Mouse (Mus musculus): ENCODE measurements around the gene Atg4c. TPM values are rescaled to one million over a fixed set of nuclear protein-coding genes. Genes with fewer than 3 reads are reported as not detected.
A peak's percentile ranks its signal among the peaks of the same experiment; 100 is the strongest.

Atg4c gene
- polyA plus RNA-seq, 1 experiment: 27.6 TPM

GRCm38 (mm10) chr4:99192640-99193039 lies 1.1 kb upstream of the Atg4c start:
- WGBS: 76% methylated on average over 1 of the region's 1 CpGs
- H3K27ac ChIP-seq (ENCODE audit: insufficient read depth, low read length): no peak overlapping the region
- H3K4me3 ChIP-seq (replicated peaks; ENCODE audit: insufficient read depth, low read depth, low read length): no peak overlapping the region
- no peak for DNase-seq
- TF ChIP-seq CTCF (IDR thresholded peaks at IDR 0.05; ENCODE audit: borderline replicate concordance, insufficient read depth, low read depth, low read length) (no peak), POLR2A (IDR thresholded peaks at IDR 0.05; ENCODE audit: borderline replicate concordance, insufficient read depth, low read length) (no peak)
- H3K27me3 ChIP-seq (ENCODE audit: control insufficient read depth, insufficient read depth, low read length): no peaks in the 10 kb centered on the region
- H3K4me1 ChIP-seq (ENCODE audit: control insufficient read depth, insufficient read depth, low read length): peaks cover 3% of the 10 kb centered on the region; the same call in 1 of the 2 replicates

- Histone ChIP-seq H3K4me1 (ENCODE audit: control insufficient read depth, insufficient read depth, low read length) (peaks cover 3% of the 10 kb centered on the region; the same call in 1 of the 2 replicates), H3K27ac (ENCODE audit: insufficient read depth, low read length) (no peak overlapping the region), H3K4me3 (replicated peaks; ENCODE audit: insufficient read depth, low read depth, low read length) (peak overlapping the region; percentile 94), H3K27me3 (ENCODE audit: control insufficient read depth, insufficient read depth, low read length) (no peaks in the 10 kb centered on the region)
- 32% methylated on average over 6 of the region's 6 CpGs for WGBS
- no peak for DNase-seq
- no peak for TF ChIP-seq CTCF (IDR thresholded peaks at IDR 0.05; ENCODE audit: borderline replicate concordance, insufficient read depth, low read depth, low read length)
- TF ChIP-seq POLR2A (IDR thresholded peaks at IDR 0.05; ENCODE audit: borderline replicate concordance, insufficient read depth, low read length): no peak
Observed at GRCm38 (mm10) chr4:99193214-99193613, 520 bp upstream of the Atg4c start.

DNA sequence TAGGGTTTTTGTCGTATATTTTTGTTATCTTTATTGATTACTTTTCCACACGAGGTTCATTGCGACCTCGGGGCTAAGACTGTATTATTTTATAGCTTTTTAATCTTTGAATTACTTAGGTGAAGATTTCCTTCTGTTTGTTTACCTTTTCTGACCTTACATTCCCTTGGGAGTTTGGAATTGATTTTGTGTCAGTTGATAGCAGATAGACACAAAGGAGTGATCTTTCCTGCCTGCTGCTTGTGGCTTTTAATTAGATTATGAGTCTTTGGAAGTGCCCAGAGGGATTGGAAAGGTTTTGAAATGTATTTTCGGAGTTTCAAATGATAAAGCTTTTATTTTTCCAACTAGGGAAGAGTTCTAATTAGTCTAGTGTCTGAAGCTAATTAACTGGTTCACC lies 1.1 kb downstream of the Atg4c start:
- WGBS: 51% methylated on average over 5 of the region's 5 CpGs
- no peak for TF ChIP-seq CTCF (IDR thresholded peaks at IDR 0.05; ENCODE audit: borderline replicate concordance, insufficient read depth, low read depth, low read length)
- no peak for TF ChIP-seq POLR2A (IDR thresholded peaks at IDR 0.05; ENCODE audit: borderline replicate concordance, insufficient read depth, low read length)

DNA sequence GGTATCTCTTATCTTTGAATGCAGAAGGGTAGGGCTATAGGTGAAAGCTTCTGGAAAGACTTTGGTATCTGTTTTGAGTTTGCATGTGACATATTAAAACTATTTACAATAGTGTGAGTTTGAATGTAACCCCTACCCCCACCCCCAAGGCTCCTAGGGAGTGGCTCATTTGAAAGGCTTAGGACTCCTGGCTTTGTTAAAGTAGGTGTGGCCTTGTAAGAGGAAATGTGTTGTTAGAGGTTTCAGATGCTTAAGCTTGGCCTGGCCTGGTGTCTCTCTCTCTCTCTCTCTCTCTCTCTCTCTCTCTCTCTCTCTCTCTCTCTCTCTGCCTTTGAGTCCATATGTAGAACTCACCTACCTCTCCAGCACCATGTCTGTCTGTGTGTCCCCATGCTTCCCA lies 5.0 kb downstream of the Atg4c start:
- Histone ChIP-seq H3K27ac (ENCODE audit: insufficient read depth, low read length) (no peak overlapping the region), H3K4me1 (ENCODE audit: control insufficient read depth, insufficient read depth, low read length) (no peaks in the 10 kb centered on the region), H3K27me3 (ENCODE audit: control insufficient read depth, insufficient read depth, low read length) (no peaks in the 10 kb centered on the region), H3K4me3 (replicated peaks; ENCODE audit: insufficient read depth, low read depth, low read length) (no peak overlapping the region)
- no peak for DNase-seq
- no peak for TF ChIP-seq POLR2A (IDR thresholded peaks at IDR 0.05; ENCODE audit: borderline replicate concordance, insufficient read depth, low read length)
- TF ChIP-seq CTCF (IDR thresholded peaks at IDR 0.05; ENCODE audit: borderline replicate concordance, insufficient read depth, low read depth, low read length): no peak

More for the DNA sequence above, 1.1 kb downstream of the Atg4c start:
- H3K4me1 ChIP-seq (ENCODE audit: control insufficient read depth, insufficient read depth, low read length): peaks cover 3% of the 10 kb centered on the region; the same call in 1 of the 2 replicates
- no peak for DNase-seq
- H3K27me3 ChIP-seq (ENCODE audit: control insufficient read depth, insufficient read depth, low read length): no peaks in the 10 kb centered on the region
- H3K27ac ChIP-seq (ENCODE audit: insufficient read depth, low read length): no peak overlapping the region
- H3K4me3 ChIP-seq (replicated peaks; ENCODE audit: insufficient read depth, low read depth, low read length): peak overlapping the region; percentile 94

DNA sequence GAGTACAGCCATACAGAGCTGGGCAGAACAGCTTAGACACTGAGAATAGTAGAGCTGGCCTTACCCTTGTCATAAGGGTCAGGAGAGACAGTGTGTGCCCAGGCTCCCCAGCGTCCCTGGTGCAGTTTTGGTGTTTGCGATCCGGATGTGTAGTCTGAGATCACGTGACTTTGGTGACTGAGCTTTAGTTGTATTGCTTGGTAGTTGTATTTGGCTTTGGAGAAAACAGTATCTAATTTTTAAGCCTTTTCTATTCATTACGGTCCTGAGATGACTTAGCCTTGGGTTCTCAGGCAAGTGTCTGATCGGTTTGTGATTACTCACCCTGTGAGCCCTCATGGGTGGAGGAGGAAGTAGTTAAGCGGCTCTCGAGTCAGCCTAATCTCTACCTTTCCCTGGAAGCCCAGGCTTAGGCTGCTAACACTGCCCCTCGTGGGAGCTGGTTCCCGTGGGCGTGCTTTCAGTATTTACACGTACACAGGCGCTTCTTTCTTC lies 6.1 kb downstream of the Atg4c start:
- H3K27ac ChIP-seq (ENCODE audit: insufficient read depth, low read length): no peak overlapping the region

DNA sequence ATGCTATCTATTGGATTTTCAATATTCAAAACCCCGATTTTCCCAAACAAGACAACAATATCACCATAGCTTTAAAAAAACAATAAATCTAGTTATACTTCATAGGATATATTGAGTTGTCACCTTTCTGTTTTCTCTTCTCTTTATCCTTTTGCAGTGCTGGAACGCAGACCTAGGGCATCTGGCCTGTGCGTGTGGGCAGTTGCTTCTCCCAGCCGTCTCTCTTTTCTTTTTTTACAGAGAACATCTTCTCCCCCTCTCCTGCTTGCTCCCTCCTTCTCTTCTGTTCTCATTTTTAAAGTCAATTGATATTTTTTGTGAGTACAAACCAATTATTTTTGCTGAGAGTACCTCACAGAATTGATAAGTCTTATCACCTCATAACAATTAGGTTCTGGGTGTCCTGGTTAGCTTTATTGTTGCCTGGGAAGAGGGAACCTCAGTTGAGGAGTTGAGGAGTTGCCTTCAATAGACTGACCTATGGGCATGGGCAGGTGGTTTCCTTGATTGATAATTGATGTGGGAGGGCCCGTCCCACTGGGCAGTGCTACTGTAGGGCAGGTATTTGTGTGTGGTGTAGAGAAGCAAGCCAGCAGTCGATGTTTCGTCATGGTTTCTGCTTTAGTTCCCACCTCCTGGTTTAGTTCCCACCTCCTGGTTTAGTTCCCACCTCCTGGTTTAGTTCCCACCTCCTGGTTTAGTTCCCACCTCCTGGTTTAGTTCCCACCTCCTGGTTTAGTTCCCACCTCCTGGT lies 6.8 kb downstream of the Atg4c start:
- 86% methylated on average over 7 of the region's 7 CpGs for WGBS
- H3K27me3 ChIP-seq (ENCODE audit: control insufficient read depth, insufficient read depth, low read length): no peaks in the 10 kb centered on the region
- TF ChIP-seq POLR2A (IDR thresholded peaks at IDR 0.05; ENCODE audit: borderline replicate concordance, insufficient read depth, low read length) (no peak), CTCF (IDR thresholded peaks at IDR 0.05; ENCODE audit: borderline replicate concordance, insufficient read depth, low read depth, low read length) (no peak)
- no peak overlapping the region for H3K4me3 ChIP-seq (replicated peaks; ENCODE audit: insufficient read depth, low read depth, low read length)
- DNase-seq: no peak
- no peaks in the 10 kb centered on the region for H3K4me1 ChIP-seq (ENCODE audit: control insufficient read depth, insufficient read depth, low read length)
- H3K27ac ChIP-seq (ENCODE audit: insufficient read depth, low read length): no peak overlapping the region

More for the DNA sequence above, 6.1 kb downstream of the Atg4c start:
- Histone ChIP-seq H3K27me3 (ENCODE audit: control insufficient read depth, insufficient read depth, low read length) (no peaks in the 10 kb centered on the region), H3K4me3 (replicated peaks; ENCODE audit: insufficient read depth, low read depth, low read length) (no peak overlapping the region), H3K4me1 (ENCODE audit: control insufficient read depth, insufficient read depth, low read length) (no peaks in the 10 kb centered on the region)
- no peak for DNase-seq
- no peak for TF ChIP-seq CTCF (IDR thresholded peaks at IDR 0.05; ENCODE audit: borderline replicate concordance, insufficient read depth, low read depth, low read length)
- no peak for TF ChIP-seq POLR2A (IDR thresholded peaks at IDR 0.05; ENCODE audit: borderline replicate concordance, insufficient read depth, low read length)
- WGBS: 84% methylated on average over 13 of the region's 13 CpGs

DNA sequence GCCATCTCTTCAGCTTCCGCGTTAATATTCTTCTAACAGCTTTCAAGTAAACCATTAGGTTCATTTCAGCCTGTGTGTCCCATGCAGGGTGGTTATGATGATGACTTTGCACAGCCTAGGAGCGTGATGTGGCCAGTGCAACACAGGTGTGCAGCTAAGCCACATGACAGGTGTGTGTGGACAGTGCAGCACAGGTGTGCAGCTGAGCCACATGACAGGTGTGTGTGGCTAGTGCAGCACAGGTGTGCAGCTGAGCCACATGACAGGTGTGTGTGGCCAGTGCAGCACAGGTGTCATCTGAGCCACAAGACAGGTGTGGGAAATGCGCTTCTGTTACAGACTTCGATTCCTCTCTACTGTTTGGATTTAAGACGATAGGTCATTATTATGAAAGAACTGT lies 12.0 kb downstream of the Atg4c start:
- H3K27me3 ChIP-seq (ENCODE audit: control insufficient read depth, insufficient read depth, low read length): no peaks in the 10 kb centered on the region
- no peak overlapping the region for H3K4me3 ChIP-seq (replicated peaks; ENCODE audit: insufficient read depth, low read depth, low read length)
- H3K4me1 ChIP-seq (ENCODE audit: control insufficient read depth, insufficient read depth, low read length): no peaks in the 10 kb centered on the region
- 95% methylated on average over 6 of the region's 6 CpGs for WGBS
- no peak for DNase-seq
- TF ChIP-seq POLR2A (IDR thresholded peaks at IDR 0.05; ENCODE audit: borderline replicate concordance, insufficient read depth, low read length): no peak
- no peak for TF ChIP-seq CTCF (IDR thresholded peaks at IDR 0.05; ENCODE audit: borderline replicate concordance, insufficient read depth, low read depth, low read length)
- H3K27ac ChIP-seq (ENCODE audit: insufficient read depth, low read length): no peak overlapping the region

DNA sequence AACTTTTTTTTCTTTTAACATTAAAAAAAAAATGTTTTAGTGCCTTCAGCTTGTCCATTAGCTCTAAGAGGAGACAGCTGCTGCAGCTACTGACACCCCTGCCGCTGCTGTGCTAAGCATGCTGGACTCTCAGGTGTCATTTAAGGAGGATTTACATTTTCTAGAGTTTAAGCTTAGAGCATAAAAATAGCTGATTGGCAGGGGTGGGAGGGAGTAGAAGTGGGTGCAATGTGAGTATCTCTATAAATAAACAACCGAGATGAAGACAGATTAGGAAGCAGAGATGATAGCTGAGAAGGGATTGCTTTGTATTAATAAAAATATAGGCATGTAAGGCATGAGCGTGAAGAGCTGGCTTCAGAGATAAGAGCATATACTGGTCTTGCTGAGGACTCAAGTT lies 12.6 kb downstream of the Atg4c start:
- WGBS: 79% methylated on average over 3 of the region's 3 CpGs
- TF ChIP-seq POLR2A (IDR thresholded peaks at IDR 0.05; ENCODE audit: borderline replicate concordance, insufficient read depth, low read length) (no peak), CTCF (IDR thresholded peaks at IDR 0.05; ENCODE audit: borderline replicate concordance, insufficient read depth, low read depth, low read length) (no peak)
- Histone ChIP-seq H3K4me1 (ENCODE audit: control insufficient read depth, insufficient read depth, low read length) (no peaks in the 10 kb centered on the region), H3K27me3 (ENCODE audit: control insufficient read depth, insufficient read depth, low read length) (no peaks in the 10 kb centered on the region), H3K4me3 (replicated peaks; ENCODE audit: insufficient read depth, low read depth, low read length) (no peak overlapping the region), H3K27ac (ENCODE audit: insufficient read depth, low read length) (no peak overlapping the region)
- no peak for DNase-seq
